Mouse (Mus musculus) gastrocnemius, postnatal 4 days (tissue): ENCODE data around the gene Klf2. TPM values are rescaled to one million over a fixed set of nuclear protein-coding genes. Genes with fewer than 3 reads are reported as not detected.

Experiments
- DNase-seq, 2 experiments: peaks; one replicate each; pipeline ENCODE4 v3.0.0; 2021 to 2022; ENCODE audit warnings: low spot score in 2 of 2, mixed read lengths in 2 of 2
- total RNA-seq, 2 experiments: library from RNA; stranded (reverse); gene quantifications; 2 replicates each; pipeline ENCODE4 v1.2.3; 2021

The Klf2 gene
- total RNA-seq, 2 experiments from 2014 or later = 40.0 to 47.7 TPM

DNA sequence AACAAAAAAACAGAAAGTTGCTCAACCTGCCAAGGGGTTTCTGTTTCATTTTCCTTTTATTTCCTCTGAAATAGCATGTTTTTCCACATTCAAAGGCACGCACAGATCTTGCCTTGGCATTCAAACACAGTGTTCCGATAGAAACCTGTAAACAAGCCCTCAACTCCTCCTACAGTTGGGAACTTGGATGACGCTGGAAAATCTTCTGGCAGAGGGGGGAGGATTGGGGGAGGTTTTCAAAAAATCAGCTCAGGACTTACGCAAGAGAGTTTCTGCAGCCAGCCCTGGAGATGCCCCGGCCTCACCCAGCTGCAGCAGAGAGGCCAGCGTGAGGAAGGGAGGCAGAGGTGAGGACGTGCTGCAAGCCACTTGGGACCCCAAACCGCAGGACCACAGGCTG is 15.2 kb upstream of the Klf2 start:
- peak in 1 of 2 experiments; percentile 59 for DNase-seq

DNA sequence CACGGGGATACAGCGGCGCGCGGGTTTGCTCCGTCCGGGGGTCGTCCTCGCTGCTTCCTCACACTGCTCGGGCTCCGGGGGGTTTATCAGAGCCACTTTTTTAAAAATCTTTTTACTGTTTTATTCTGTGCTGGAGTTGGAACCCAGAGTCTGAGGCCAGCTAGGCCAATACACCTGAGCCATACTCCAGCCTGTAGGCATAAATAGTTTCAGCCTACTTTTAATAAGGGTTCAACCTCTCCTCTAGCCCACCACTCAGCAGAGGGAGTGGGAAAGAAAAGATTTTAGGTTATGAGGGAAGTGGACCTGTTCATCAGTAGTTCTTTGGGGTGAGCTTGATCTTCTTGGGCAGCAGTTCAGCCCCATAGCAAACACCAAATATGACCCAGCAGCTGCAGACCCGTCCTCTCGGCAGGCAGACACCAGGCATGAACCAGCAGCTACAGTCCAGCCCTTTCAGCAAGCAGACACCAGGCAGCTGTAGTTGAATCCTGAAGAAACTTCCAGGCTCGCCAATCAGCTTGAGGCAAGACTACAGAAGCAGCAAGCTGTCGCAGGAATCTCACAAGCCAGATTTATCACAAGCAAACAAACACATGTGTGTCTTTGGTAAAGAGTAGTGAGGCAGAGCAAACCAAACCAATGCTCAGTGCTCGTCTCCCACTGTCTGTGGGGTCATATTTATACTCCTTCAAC is 13.5 kb upstream of the Klf2 start, which contains the start of gene Gm10282:
Gene Gm10282 (minus strand): TSS at position 51 of the 696 bp plus-strand sequence.
- no peak for DNase-seq

- no peak for DNase-seq
Measured at GRCm38 (mm10) chr8:72306913-72307312, 11.9 kb upstream of the Klf2 start.

GRCm38 (mm10) chr8:72308276-72308675 is 10.6 kb upstream of the Klf2 start:
- DNase-seq = no peak

DNA sequence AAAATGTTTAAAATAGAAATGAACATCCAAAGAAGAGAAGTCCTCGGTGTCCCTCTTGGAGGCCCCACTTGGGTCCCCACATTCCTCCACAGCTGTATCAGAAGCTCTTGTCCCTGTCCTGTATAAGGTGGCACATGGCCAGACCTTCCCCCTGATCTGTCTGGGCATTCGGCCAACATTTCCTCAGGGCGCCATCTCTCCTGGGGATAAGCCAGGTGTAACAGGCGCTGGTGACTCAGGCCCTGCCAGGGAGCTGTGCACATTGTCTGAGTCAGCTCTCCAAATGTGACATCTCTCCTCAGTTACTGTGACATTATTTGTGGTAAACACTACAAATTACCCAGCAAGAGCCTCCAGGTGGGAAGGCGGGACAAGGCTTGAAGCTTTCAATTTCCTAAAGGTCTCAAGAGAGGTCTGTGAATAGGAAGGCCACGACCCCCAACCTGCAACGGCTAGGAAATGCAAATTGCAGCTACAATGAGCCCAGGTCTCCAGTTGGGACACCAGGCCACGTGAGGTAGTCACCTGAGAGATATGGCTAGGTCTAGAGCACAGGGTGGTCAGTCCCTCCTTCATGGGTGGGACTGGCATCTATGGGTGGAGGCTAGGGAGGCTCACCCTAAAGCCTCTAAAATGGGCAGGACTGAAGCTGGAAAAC is 7.9 kb upstream of the Klf2 start:
- DNase-seq = no peak

- DNase-seq = no peak
Measured at GRCm38 (mm10) chr8:72312926-72313518, 5.8 kb upstream of the Klf2 start.

DNA sequence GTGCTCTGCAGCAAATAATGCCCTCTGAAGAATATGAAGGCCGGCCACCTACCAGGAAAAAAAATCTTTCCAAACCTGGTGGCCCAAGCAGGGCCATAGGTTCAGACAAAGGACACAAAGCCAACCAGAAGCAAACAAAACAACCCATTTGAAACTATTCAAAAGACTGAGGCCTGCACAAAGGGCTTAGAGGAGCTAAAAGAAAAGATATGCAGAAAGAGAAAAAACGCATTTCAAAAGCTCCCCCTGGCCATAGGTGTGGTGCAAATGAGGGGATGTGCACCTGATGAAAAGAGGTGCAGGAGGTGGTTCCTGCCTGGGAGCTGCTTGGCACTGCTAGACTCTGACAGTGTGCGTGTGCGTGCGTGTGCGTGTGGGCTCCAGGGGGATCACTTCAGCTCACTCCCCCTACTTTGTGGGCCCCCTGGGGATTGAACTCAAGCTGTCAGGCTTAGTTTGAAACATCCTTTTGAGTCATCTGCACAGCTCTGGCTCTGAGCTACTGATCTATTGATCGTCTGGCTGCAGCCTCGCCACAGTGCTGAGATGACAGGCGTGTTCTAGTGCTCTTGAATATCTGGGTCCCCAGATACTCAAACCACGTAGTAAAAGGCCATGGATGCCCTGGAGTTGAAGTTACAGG is 2.7 kb upstream of the Klf2 start:
- DNase-seq = no peak

- DNase-seq = no peak
Measured at GRCm38 (mm10) chr8:72317741-72318301, 1.0 kb upstream of the Klf2 start.

DNA sequence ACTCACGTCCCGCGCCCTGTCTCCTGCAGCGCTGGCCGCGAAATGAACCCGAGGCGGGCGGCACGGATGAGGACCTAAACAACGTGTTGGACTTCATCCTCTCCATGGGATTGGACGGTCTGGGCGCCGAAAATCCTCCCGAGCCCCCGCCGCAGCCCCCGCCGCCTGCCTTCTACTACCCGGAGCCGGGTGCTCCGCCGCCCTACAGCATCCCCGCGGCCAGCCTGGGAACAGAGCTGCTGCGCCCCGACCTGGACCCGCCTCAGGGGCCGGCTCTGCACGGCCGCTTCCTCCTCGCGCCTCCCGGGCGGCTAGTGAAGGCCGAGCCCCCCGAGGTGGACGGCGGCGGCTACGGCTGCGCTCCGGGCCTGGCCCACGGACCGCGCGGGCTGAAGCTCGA is 564 bp downstream of the Klf2 start:
- peak; percentile 37 to 50 for DNase-seq

DNA sequence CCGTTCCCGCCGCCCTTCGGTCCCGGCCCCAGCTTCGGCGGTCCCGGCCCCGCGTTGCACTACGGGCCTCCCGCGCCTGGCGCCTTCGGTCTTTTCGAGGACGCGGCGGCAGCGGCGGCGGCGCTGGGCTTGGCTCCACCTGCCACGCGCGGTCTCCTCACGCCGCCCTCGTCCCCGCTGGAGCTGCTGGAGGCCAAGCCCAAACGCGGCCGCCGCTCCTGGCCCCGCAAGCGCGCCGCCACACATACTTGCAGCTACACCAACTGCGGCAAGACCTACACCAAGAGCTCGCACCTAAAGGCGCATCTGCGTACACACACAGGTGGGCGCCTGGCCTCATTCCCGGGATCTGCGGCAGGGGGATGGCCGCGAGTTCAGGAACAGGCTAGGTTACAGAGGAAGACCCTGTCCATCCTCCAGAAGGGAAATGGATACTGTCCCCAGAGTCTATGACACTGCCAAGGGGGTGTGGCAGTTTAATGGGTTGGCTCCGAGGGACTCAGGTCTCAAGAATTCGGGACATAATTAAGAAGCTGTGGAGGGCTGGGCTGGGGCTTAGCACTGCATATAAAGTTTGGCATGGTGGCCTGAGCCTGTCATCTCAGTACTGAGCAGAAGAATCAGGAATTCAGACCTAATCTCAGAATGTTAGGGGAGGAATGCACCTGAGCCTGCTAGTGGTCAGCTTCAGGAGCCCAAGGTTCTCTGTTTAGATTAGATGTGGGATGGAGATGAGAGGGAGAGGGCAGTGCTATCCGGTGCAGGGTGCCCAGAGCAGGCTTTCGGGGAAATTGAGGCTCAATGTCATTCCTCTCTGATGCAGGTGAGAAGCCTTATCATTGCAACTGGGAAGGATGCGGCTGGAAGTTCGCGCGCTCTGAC is 1.3 kb downstream of the Klf2 start:
- DNase-seq = no peak

GRCm38 (mm10) chr8:72320803-72321583 is 2.2 kb downstream of the Klf2 start:
- no peak for DNase-seq

- no peak for DNase-seq
Measured at GRCm38 (mm10) chr8:72321635-72322441, 3.0 kb downstream of the Klf2 start.

DNA sequence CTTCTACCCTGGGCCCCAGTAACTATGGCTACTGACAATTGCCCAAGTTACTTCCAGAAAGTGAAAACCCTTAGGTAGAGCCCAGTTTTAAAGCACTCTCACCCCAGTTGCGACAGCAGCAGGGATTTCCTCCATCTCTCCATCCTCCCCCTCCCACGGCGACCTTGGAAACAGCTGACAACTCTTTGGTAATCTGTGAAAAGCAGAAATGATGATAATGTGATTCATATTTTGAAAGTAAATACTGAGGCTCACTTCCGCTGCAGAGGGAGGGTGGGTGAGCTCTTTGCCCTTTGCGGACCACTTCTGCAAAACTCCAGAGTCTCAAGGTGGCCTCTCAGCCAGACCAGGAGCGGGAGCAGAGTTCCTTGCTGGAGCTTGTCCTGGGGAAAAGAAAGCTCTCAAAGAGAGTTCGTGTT is 3.6 kb downstream of the Klf2 start:
- DNase-seq = no peak

- DNase-seq = no peak
Measured at GRCm38 (mm10) chr8:72323131-72323725, 4.4 kb downstream of the Klf2 start.

DNA sequence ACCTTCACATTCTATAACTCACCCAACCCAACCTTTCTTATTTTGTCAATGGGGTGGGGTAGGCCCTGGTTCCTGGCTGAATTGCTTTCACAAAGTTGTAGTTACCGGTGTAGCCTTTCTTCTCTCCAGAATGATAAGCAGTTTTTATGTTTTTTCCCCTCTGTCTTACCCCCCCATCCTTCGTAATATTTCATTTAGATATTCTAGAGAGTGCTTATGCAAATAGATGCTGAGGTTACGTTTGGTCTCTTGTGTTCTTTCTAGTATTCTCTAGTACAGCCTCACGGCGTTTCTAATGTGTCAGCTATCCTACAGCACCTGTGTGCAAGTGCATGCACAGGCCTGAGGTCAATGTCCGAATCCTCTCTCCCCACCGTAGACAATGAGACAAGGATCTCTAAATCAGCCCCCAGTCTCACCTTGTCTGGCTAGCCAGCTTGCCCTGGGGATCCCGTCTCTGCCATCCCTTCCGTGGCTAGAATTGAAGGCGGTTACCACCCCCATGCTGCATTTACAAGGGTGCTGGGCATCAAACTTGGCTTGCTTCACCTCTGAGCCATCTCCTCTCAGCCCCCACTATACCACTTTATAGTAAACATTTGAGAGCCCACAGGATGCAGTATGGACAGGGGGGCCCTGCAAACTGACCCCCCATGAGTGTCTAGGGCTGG is 5.3 kb downstream of the Klf2 start:
- DNase-seq = no peak

DNA sequence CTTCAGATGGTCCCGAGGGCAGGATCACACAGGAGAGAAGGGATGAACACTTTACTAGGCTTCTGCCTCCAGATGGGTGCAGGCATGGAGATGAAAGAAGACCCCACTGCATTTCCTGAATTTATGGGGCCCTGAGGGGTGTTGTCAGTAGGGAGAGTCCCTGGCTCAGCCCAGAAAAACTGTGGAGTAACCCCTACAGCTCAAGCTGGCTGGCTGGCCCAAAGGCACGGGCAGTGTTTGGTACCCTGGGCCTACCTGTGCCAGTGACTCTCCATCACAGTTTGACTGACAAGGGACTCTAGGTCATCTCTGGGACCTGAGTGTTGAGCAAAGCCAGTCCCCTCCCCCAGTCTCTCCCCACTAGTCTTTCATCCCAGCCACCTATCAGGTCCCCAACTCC is 5.9 kb downstream of the Klf2 start:
- DNase-seq = no peak

DNA sequence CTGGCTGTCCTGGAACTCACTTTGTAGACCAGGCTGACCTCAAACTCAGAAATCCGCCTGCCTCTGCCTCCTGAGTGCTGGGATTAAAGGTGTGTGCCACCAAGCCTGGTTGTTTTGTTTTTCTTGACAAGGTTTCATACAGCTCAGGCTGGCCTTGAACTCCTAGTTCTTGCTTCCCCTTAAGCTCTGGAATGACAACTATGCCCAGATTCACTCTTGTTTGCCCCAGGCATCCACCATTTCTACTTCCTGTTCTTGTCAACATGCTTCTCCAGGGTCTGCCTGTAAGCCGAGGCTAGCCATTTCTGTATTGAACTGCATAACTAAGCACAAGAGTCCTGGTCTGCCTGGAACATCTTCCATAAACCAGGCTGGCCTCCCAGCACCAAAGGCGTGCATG is 10.3 kb downstream of the Klf2 start:
- no peak for DNase-seq
